ENCODE assay signal across 17 mouse cellular contexts in the genomic region with DNA sequence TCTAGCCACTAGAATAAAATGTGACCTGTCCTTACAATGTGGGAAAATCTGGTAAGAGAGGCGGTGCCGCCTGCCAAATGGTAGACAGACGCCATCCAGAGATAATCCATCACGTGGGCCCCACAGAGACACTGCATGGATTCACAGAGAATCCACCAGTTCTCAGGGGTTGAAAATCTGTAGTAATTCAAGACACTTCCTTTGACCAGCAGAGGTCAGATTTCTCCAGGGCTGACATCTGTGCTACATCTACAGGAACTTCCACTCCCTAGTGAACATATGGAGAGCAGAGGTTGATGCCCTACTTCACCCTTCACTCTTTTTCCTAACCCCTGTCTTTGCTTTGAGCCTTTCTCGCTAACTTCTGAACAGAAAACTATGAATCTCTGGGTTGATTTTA. TPM values are rescaled to one million over a fixed set of nuclear protein-coding genes. Genes with fewer than 3 reads are reported as not detected.
A peak's percentile ranks its signal among the peaks of the same experiment; 100 is the strongest.
DNase-seq lines count a peak whose midpoint lies in the region; ATAC-seq and TF ChIP-seq lines count a peak whose summit lies in the region.
"Had no signal": no experiment of that assay in that cellular context is flagged by ENCODE, and none has a peak within 500 bp of the region (broad histone marks: within the 10 kb centered on the region; RNA-seq: fewer than 3 reads in every experiment).

No protein-coding gene starts in this region.

- no peak overlapping the region for H3K9ac ChIP-seq in heart, postnatal 0 days (replicated peaks; ENCODE audit: low read depth, low read length)
- H3K9ac ChIP-seq in intestine, embryonic 16.5 days (ENCODE audit: low read depth, low read length) = no peak overlapping the region
- H3K9ac ChIP-seq: embryonic facial prominence, embryonic 13.5 days; liver, embryonic 14.5 days had no signal

- H3K9me3 ChIP-seq in heart, postnatal 0 days (replicated peaks; ENCODE audit: control insufficient read depth, low read length) = no peaks in the 10 kb centered on the region
- H3K9me3 ChIP-seq in intestine, embryonic 16.5 days (ENCODE audit: control insufficient read depth, low read length) = no peaks in the 10 kb centered on the region
- H3K9me3 ChIP-seq: embryonic facial prominence, embryonic 13.5 days had no signal

- H3K4me2 ChIP-seq in heart, postnatal 0 days (ENCODE audit: low read depth, low read length) = no peak overlapping the region
- H3K4me2 ChIP-seq in intestine, embryonic 16.5 days (ENCODE audit: low read depth, low read length) = no peak overlapping the region
- H3K4me2 ChIP-seq: embryonic facial prominence, embryonic 13.5 days; midbrain, embryonic 11.5 days had no signal

- no peak overlapping the region for H3K4me3 ChIP-seq in heart, postnatal 0 days (ENCODE audit: low read depth, low read length)
- no peak overlapping the region for H3K4me3 ChIP-seq in intestine, embryonic 16.5 days (ENCODE audit: low read length)
- H3K4me3 ChIP-seq: embryonic facial prominence, embryonic 13.5 days had no signal

- no peaks in the 10 kb centered on the region for H3K36me3 ChIP-seq in heart, postnatal 0 days (replicated peaks; ENCODE audit: control insufficient read depth, insufficient read depth, low read length)
- H3K36me3 ChIP-seq in intestine, embryonic 16.5 days (ENCODE audit: control insufficient read depth, insufficient read depth, low read length) = no peaks in the 10 kb centered on the region
- H3K36me3 ChIP-seq: embryonic facial prominence, embryonic 13.5 days had no signal

- no peak for DNase-seq in heart, postnatal 0 days (ENCODE audit: low spot score)
- no peak for DNase-seq in heart, postnatal 14 days
- DNase-seq in A20 (ENCODE audit: low read depth, low spot score) = peak; percentile 16
- peak; percentile 6 for DNase-seq in Muller cell, postnatal 12 days (ENCODE audit: inconsistent ontology term)
- DNase-seq in thymus, postnatal 10 days (ENCODE audit: low spot score in 2 of 2) = no peak
- no peak for DNase-seq in cerebellum, adult 9-11 months
- DNase-seq in frontal cortex, adult 2 months (ENCODE audit: extremely low spot score in 1 of 2, low spot score in 1 of 2) = no peak
- DNase-seq: adrenal gland, postnatal 10 days; cerebellum, adult 9-10 months; lung, postnatal 4 days; right cerebral cortex, postnatal 4 days; thymus, adult 2 months had no signal

- peaks cover 8% of the 10 kb centered on the region; the same call in 1 of the 2 replicates for H3K4me1 ChIP-seq in heart, postnatal 0 days (ENCODE audit: control insufficient read depth, insufficient read depth)
- peaks cover 14% of the 10 kb centered on the region for H3K4me1 ChIP-seq in intestine, embryonic 16.5 days (ENCODE audit: control insufficient read depth, insufficient read depth, low read length)

- ATAC-seq in heart, postnatal 0 days (ENCODE audit: insufficient read depth, low read depth) = no peak
- ATAC-seq in intestine, embryonic 16.5 days = peak; percentile 66
- ATAC-seq: hindbrain, embryonic 16.5 days had no signal

- WGBS in heart, postnatal 0 days = 60% methylated on average over 5 of the region's 5 CpGs
- WGBS in intestine, embryonic 16.5 days = 70% methylated on average over 5 of the region's 5 CpGs

- intact Hi-C loops in heart, postnatal 14 days (cut with DNase I) = no loop called here

- no peak overlapping the region for H3K27ac ChIP-seq in heart, postnatal 0 days (ENCODE audit: low read depth)
- H3K27ac ChIP-seq in intestine, embryonic 16.5 days (ENCODE audit: low read length) = 0 out of 2 replicates have a peak overlapping the region, but pooled peaks have one; percentile 35
- H3K27ac ChIP-seq: embryonic facial prominence, embryonic 13.5 days; liver, embryonic 14.5 days had no signal

- TF ChIP-seq EP300 in heart, postnatal 0 days (IDR thresholded peaks at IDR 0.05; ENCODE audit: low read depth) = no peak

- TF ChIP-seq CTCF in heart, postnatal 0 days (IDR thresholded peaks at IDR 0.05; ENCODE audit: low read depth) = peak; percentile 56

- no peaks in the 10 kb centered on the region for H3K27me3 ChIP-seq in heart, postnatal 0 days (ENCODE audit: control insufficient read depth, insufficient read depth, low read length)
- no peaks in the 10 kb centered on the region for H3K27me3 ChIP-seq in intestine, embryonic 16.5 days (replicated peaks; ENCODE audit: control insufficient read depth, insufficient read depth, low read length)

RNA-seq across cellular contexts. Expression of a gene that starts 56.9 kb away (rescaled TPM):
- total RNA-seq in heart, postnatal 0 days (2014; rRNA removed; ENCODE audit: low replicate concordance) = 2.9 and 3.9 TPM in 2 replicates
- 0.55 and 0.66 TPM in 2 replicates for polyA plus RNA-seq in heart, postnatal 0 days (2015; fragmentation: Nextera tagmentation; extraction: Ambion mirVana)
- 1 to 10 TPM; 3.3 to 3.4 TPM for total RNA-seq in heart, postnatal 14 days (2021)
- 3.3 and 4.0 TPM in 2 replicates for polyA plus RNA-seq in intestine, embryonic 16.5 days (2015; fragmentation: Nextera tagmentation; extraction: Ambion mirVana)
- polyA plus RNA-seq in frontal cortex, adult 2 months (2012; rRNA removed) = 3.6 and 4.0 TPM in 2 replicates

Comparison
In these comparisons a context has a peak if more than half of its experiments do, and no peak if none do; other contexts are left out.
1. DNase-seq: peak in A20 (single experiment) and Muller cell, postnatal 12 days (single experiment); none in heart, postnatal 0 days (single experiment), heart, postnatal 14 days (0 of 2), thymus, postnatal 10 days (0 of 2), cerebellum, adult 9-11 months (single experiment) and frontal cortex, adult 2 months (0 of 2).